Mouse (Mus musculus) heart, postnatal 0 days (tissue): ENCODE results near the gene Rnf10.

ENCODE experiments used
- CTCF ChIP-seq: IDR thresholded peaks from 2 replicates; pipeline ENCODE4 v1.5.1; 2016; ENCODE audit warnings: antibody characterized with exemption, control low read depth, low read depth
- EP300 ChIP-seq: IDR thresholded peaks from 2 replicates; pipeline ENCODE4 v1.6.1; 2016; ENCODE audit warnings: antibody characterized with exemption, low read depth

DNA sequence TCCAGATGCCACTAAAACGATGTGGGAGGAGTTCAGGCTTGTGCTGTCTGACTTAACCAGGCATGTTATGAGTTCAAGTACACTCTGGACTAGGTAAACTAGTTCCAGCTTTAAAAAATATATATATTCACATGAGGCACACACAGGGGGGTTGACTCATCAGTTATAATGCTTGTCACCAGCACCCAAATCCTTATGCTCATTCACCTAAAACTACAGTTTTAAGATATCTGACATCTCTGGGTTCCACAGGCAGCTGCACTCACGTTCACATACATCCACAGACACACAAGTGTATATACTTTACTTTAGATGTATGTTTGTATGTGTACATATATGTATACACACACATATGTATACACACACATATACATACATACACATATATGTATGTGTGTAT, 6.1 kb upstream of the Rnf10 start:
- TF ChIP-seq CTCF (no peak), EP300 (no peak)
